Mouse (Mus musculus) limb, embryonic 11.5 days (tissue): ENCODE measurements around the gene Chrm4. TPM values are rescaled to one million over a fixed set of nuclear protein-coding genes. Genes with fewer than 3 reads are reported as not detected.

Source experiments
- ATAC-seq: fragments of 200-750 bp; cut with Nextera tagmentation; 2 replicates; pipeline ENCODE4 v1.8.0; 2017; ENCODE audit warnings: low read depth; ENCODE audit not compliant: insufficient number of reproducible peaks, low FRiP score, low TSS enrichment
- DNase-seq: peaks from one replicate; pipeline ENCODE4 v3.0.0-alpha.2; 2015; ENCODE audit warnings: low spot score
- H3K27ac ChIP-seq: fragments of 300-500 bp; sonication (generic); replicated peaks from 2 replicates; pipeline ENCODE4 v1.5.1; 2014; ENCODE audit warnings: low read depth, mild to moderate bottlenecking, low read length
- H3K27me3 ChIP-seq: fragments of 300-500 bp; sonication (generic); 2 replicates; pipeline ENCODE4 v1.6.1; 2014; ENCODE audit warnings: mild to moderate bottlenecking, low read length, mixed read lengths; ENCODE audit not compliant: control insufficient read depth, insufficient read depth
- H3K36me3 ChIP-seq: fragments of 300-500 bp; sonication (generic); 2 replicates; pipeline ENCODE4 v1.6.1; 2014; ENCODE audit warnings: mild to moderate bottlenecking, low read length, moderate library complexity, mixed read lengths; ENCODE audit not compliant: control insufficient read depth, insufficient read depth
- H3K4me1 ChIP-seq: fragments of 300-500 bp; sonication (generic); 2 replicates; pipeline ENCODE4 v1.6.1; 2014; ENCODE audit warnings: low read length, mixed read lengths; ENCODE audit not compliant: control insufficient read depth, insufficient read depth
- H3K4me2 ChIP-seq: fragments of 300-500 bp; sonication (generic); 2 replicates; pipeline ENCODE4 v1.6.1; 2014; ENCODE audit warnings: low read depth, mild to moderate bottlenecking, moderate library complexity; ENCODE audit not compliant: severe bottlenecking
- H3K4me3 ChIP-seq: fragments of 300-500 bp; sonication (generic); 2 replicates; pipeline ENCODE4 v1.5.1; 2014; ENCODE audit warnings: low read depth, low read length
- H3K9ac ChIP-seq: fragments of 300-500 bp; sonication (generic); 2 replicates; pipeline ENCODE4 v1.6.1; 2014; ENCODE audit warnings: mild to moderate bottlenecking, low read length
- H3K9me3 ChIP-seq: fragments of 300-500 bp; sonication (generic); 2 replicates; pipeline ENCODE4 v1.6.1; 2016; ENCODE audit warnings: low read length; ENCODE audit not compliant: control insufficient read depth
- WGBS: fragments of 180-500 bp; shearing (Covaris S2); extraction: QIAGEN DNeasy Blood & Tissue Kit; methylation state at CpG from one replicate; pipeline ENCODE4 v1.1.7; 2014; 5-methylcytosine and 5-hydroxymethylcytosine counted together
- polyA plus RNA-seq: library from polyadenylated mRNA; unstranded; fragments of >200 nt; fragmentation: Nextera tagmentation; extraction: Ambion mirVana; gene quantifications from 2 replicates; pipeline ENCODE4 v1.2.1, GENCODE M21; 2014

Chrm4 gene
- polyA plus RNA-seq, 1 experiment from 2014 or later, result 0.53 TPM

DNA sequence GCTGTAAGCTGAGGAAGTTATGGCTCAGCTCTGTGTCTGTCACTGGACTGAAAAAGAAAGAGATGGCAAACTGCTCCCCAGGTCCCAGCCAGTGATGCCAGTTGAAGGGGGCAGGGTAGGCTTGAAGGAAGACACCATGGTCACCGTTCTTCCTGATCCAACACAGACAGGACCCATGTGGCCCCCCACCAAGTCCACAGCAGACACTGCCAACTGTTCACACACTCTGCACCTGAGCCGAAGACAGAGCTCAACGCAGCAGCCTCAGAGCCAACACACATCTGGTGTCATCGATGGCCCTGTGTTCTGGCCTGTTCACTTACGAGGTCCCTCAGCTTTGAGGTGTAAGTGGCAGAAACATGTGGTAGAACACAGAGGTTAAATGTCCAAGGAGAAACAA lies 33.4 kb downstream of the Chrm4 start:
- DNase-seq, result no peak
- H3K9me3 ChIP-seq, result no peaks in the 10 kb centered on the region
- no peak overlapping the region for H3K27ac ChIP-seq
- no peaks in the 10 kb centered on the region for H3K27me3 ChIP-seq
- H3K4me2 ChIP-seq, result no peak overlapping the region
- H3K4me3 ChIP-seq, result no peak overlapping the region
- WGBS, result 92% methylated on average over 5 of the region's 5 CpGs
- H3K4me1 ChIP-seq, result peaks cover 17% of the 10 kb centered on the region
- no peaks in the 10 kb centered on the region for H3K36me3 ChIP-seq
- no peak overlapping the region for H3K9ac ChIP-seq
- ATAC-seq, result no peak

GRCm38 (mm10) chr2:91961901-91962761 lies 35.1 kb downstream of the Chrm4 start:
- H3K9ac ChIP-seq, result peak overlapping the region; percentile 39; the same call in 1 of the 2 replicates
- H3K27me3 ChIP-seq, result no peaks in the 10 kb centered on the region
- ATAC-seq (no peak), DNase-seq (no peak)
- H3K9me3 ChIP-seq, result no peaks in the 10 kb centered on the region
- H3K4me2 ChIP-seq, result peak overlapping the region; percentile 90
- H3K4me1 ChIP-seq, result peaks cover 21% of the 10 kb centered on the region
- no peak overlapping the region for H3K27ac ChIP-seq
- H3K4me3 ChIP-seq, result peak overlapping the region; percentile 89
- WGBS, result 55% methylated on average over 4 of the region's 4 CpGs
- no peaks in the 10 kb centered on the region for H3K36me3 ChIP-seq

GRCm38 (mm10) chr2:91962864-91963401 lies 35.9 kb downstream of the Chrm4 start:
- ATAC-seq, result peak; percentile 33
- DNase-seq, result peak; percentile 61

DNA sequence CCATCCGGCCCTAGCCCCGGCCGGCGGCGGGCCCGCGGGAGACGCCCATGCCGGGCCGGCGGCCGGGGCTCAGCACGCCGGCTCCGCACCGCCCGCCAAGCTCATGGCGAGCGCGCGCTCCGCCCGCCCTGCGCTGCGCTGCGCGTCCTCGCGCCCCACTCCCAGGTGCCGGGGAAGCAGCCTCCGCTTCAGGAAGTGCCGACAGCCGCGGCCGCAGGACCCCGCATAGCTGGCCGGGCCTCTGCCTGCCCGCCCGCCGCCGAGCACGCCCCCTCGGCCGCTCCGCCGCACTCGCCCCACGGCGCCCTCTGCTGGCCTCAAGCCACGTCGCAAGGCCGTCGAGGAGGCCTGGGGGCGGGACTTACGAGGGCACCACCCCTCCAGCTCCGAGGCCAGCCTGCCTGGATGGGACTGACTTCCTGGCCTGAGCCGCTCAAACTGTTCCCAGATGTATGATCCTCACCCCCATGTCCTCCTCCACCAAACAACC lies 36.4 kb downstream of the Chrm4 start:
- Histone ChIP-seq H3K4me1 (peaks cover 21% of the 10 kb centered on the region), H3K27me3 (no peaks in the 10 kb centered on the region), H3K9ac (peak overlapping the region; percentile 87), H3K27ac (peak overlapping the region; percentile 56; the same call in 1 of the 2 replicates), H3K9me3 (no peaks in the 10 kb centered on the region), H3K36me3 (no peaks in the 10 kb centered on the region), H3K4me2 (peak overlapping the region; percentile 90), H3K4me3 (peak overlapping the region; percentile 89)
- ATAC-seq (peak; percentile 90), DNase-seq (peak; percentile 98)
- WGBS, result under 1% methylated on average over 38 of the region's 57 CpGs

More at GRCm38 (mm10) chr2:91962864-91963401, 35.9 kb downstream of the Chrm4 start:
- H3K4me2 ChIP-seq, result peak overlapping the region; percentile 90
- WGBS, result under 1% methylated on average over 39 of the region's 39 CpGs
- H3K9me3 ChIP-seq, result no peaks in the 10 kb centered on the region
- H3K27me3 ChIP-seq, result no peaks in the 10 kb centered on the region
- H3K9ac ChIP-seq, result peak overlapping the region; percentile 87
- no peaks in the 10 kb centered on the region for H3K36me3 ChIP-seq
- peaks cover 21% of the 10 kb centered on the region for H3K4me1 ChIP-seq
- H3K4me3 ChIP-seq, result peak overlapping the region; percentile 89
- peak overlapping the region; percentile 56; the same call in 1 of the 2 replicates for H3K27ac ChIP-seq

DNA sequence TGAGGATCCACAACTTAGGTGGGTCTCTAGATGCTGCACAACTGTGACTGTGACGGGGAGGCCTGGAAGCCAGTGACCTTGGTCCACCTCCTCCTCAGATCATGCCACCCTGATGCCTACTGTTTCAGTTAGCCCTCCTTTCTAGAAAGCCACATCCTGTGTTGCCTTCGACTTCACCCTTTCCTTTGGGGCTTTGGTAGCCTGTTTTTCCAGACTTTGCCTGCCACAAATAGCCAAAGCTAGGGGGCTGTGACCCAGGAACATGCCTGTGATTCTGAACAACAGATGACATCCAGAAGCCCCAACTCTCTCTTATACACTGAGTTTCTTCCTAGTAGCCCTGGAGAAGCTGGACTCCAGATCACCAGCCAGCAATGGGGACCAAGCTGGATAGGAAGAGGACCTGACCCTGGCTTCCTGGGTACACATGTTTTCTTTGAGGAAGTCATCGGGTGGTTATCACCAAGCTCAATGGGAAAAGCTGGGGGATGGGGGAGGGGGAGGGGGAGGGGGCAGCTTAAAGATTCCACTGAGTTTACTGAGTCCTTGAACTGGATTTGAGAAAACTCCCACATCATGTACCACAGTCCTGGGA lies 37.7 kb downstream of the Chrm4 start:
- no peaks in the 10 kb centered on the region for H3K9me3 ChIP-seq
- ATAC-seq, result no peak
- H3K4me2 ChIP-seq, result no peak overlapping the region
- H3K4me1 ChIP-seq, result peaks cover 21% of the 10 kb centered on the region
- H3K27me3 ChIP-seq, result no peaks in the 10 kb centered on the region
- H3K27ac ChIP-seq, result peak overlapping the region; percentile 30; the same call in 1 of the 2 replicates
- H3K9ac ChIP-seq, result no peak overlapping the region
- H3K36me3 ChIP-seq, result no peaks in the 10 kb centered on the region
- H3K4me3 ChIP-seq, result peak overlapping the region; percentile 2; the same call in 1 of the 2 replicates
- WGBS, result 75% methylated on average over 3 of the region's 3 CpGs
- no peak for DNase-seq

GRCm38 (mm10) chr2:91965417-91965816 lies 38.4 kb downstream of the Chrm4 start:
- Histone ChIP-seq H3K4me3 (peak overlapping the region; percentile 2; the same call in 1 of the 2 replicates), H3K9ac (peak overlapping the region; percentile 39; the same call in 1 of the 2 replicates), H3K27me3 (no peaks in the 10 kb centered on the region), H3K27ac (peak overlapping the region; percentile 10; the same call in 1 of the 2 replicates), H3K4me2 (peak overlapping the region; percentile 24; the same call in 1 of the 2 replicates), H3K9me3 (no peaks in the 10 kb centered on the region), H3K4me1 (peaks cover 21% of the 10 kb centered on the region), H3K36me3 (no peaks in the 10 kb centered on the region)
- ATAC-seq, result no peak
- 11% methylated on average over 20 of the region's 20 CpGs for WGBS
- DNase-seq, result no peak

- DNase-seq (no peak), ATAC-seq (no peak)
- no peaks in the 10 kb centered on the region for H3K9me3 ChIP-seq
- peak overlapping the region; percentile 0; the same call in 1 of the 2 replicates for H3K9ac ChIP-seq
- no peaks in the 10 kb centered on the region for H3K36me3 ChIP-seq
- peaks cover 21% of the 10 kb centered on the region for H3K4me1 ChIP-seq
- H3K4me2 ChIP-seq, result no peak overlapping the region
- WGBS, result 88% methylated on average over 5 of the region's 5 CpGs
- H3K4me3 ChIP-seq, result no peak overlapping the region
- H3K27me3 ChIP-seq, result no peaks in the 10 kb centered on the region
- no peak overlapping the region for H3K27ac ChIP-seq
Measured at GRCm38 (mm10) chr2:91966367-91966766, 39.3 kb downstream of the Chrm4 start.

GRCm38 (mm10) chr2:91967962-91968361 lies 40.9 kb downstream of the Chrm4 start:
- Histone ChIP-seq H3K4me3 (no peak overlapping the region), H3K27ac (peak overlapping the region; percentile 61), H3K27me3 (no peaks in the 10 kb centered on the region), H3K9ac (no peak overlapping the region; the same call in 1 of the 2 replicates), H3K36me3 (no peaks in the 10 kb centered on the region), H3K4me1 (peaks cover 12% of the 10 kb centered on the region), H3K9me3 (no peaks in the 10 kb centered on the region), H3K4me2 (no peak overlapping the region)
- ATAC-seq (no peak), DNase-seq (peak; percentile 58)
- WGBS, result 48% methylated on average over 11 of the region's 11 CpGs
